Mouse (Mus musculus): ENCODE measurements at regions not wholly inside any gene's neighbourhood (a gene's known extent, or its start where the extent isn't known, plus 50 kb on each side); places are given as distances from the start of the nearest gene placed in this dataset.
A peak's percentile ranks its signal among the peaks of the same experiment; 100 is the strongest.

GRCm38 (mm10) chr16:62652769-62653465 is 133.7 kb downstream of the Nsun3 start:
- no peak overlapping the region for H3K4me3 ChIP-seq (ENCODE audit: insufficient read depth in 1 of 2, low read depth in 1 of 2, low read length in 2 of 2, poor library complexity in 1 of 2, severe bottlenecking in 1 of 2)
- no peak for DNase-seq (ENCODE audit: low read depth, low spot score)
- no peaks in the 10 kb centered on the region for H3K9me3 ChIP-seq (ENCODE audit: control insufficient read depth, insufficient read depth, low read depth, low read length)
- TF ChIP-seq ZC3H11A (IDR thresholded peaks at IDR 0.05; ENCODE audit: borderline replicate concordance, low read depth, low read length) (no peak), HCFC1 (IDR thresholded peaks at IDR 0.05; ENCODE audit: borderline replicate concordance, insufficient read depth, low read length) (no peak), MAFK (IDR thresholded peaks at IDR 0.05; ENCODE audit: insufficient read depth, low read depth, low read length) (no peak), CHD2 (IDR thresholded peaks at IDR 0.05; ENCODE audit: low read depth, low read length) (no peak), ZNF384 (IDR thresholded peaks at IDR 0.05; ENCODE audit: low read depth, low read length) (no peak)
- in situ Hi-C loops (cut with MboI; ENCODE audit: low sequenced_read_pairs in 2 of 2, unreplicated experiment in 2 of 2) = no loop called here
- no peak overlapping the region for H3K27ac ChIP-seq (ENCODE audit: insufficient read depth, low read depth, low read length, poor library complexity, severe bottlenecking)
- no peak overlapping the region for H3K9ac ChIP-seq (ENCODE audit: insufficient read depth, low read depth, low read length, poor library complexity, severe bottlenecking)
- no peaks in the 10 kb centered on the region for H3K36me3 ChIP-seq (ENCODE audit: control insufficient read depth, insufficient read depth, low read length, poor library complexity, severe bottlenecking)
- no peaks in the 10 kb centered on the region for H3K4me1 ChIP-seq (ENCODE audit: control insufficient read depth in 2 of 2, insufficient read depth in 2 of 2, low read length in 2 of 2, poor library complexity in 1 of 2)

- TF ChIP-seq ZNF384 (IDR thresholded peaks at IDR 0.05; ENCODE audit: low read depth, low read length) (no peak), HCFC1 (IDR thresholded peaks at IDR 0.05; ENCODE audit: borderline replicate concordance, insufficient read depth, low read length) (no peak), CHD2 (IDR thresholded peaks at IDR 0.05; ENCODE audit: low read depth, low read length) (no peak)
- DNase-seq (ENCODE audit: low read depth, low spot score) = no peak
- H3K4me3 ChIP-seq (ENCODE audit: insufficient read depth in 1 of 2, low read depth in 1 of 2, low read length in 2 of 2, poor library complexity in 1 of 2, severe bottlenecking in 1 of 2) = no peak overlapping the region
- H3K36me3 ChIP-seq (ENCODE audit: control insufficient read depth, insufficient read depth, low read length, poor library complexity, severe bottlenecking) = no peaks in the 10 kb centered on the region
- no peaks in the 10 kb centered on the region for H3K9me3 ChIP-seq (ENCODE audit: control insufficient read depth, insufficient read depth, low read depth, low read length)
- no peak overlapping the region for H3K9ac ChIP-seq (ENCODE audit: insufficient read depth, low read depth, low read length, poor library complexity, severe bottlenecking)
- no peak overlapping the region for H3K27ac ChIP-seq (ENCODE audit: insufficient read depth, low read depth, low read length, poor library complexity, severe bottlenecking)
- in situ Hi-C loops (cut with MboI; ENCODE audit: low sequenced_read_pairs in 2 of 2, unreplicated experiment in 2 of 2) = no loop called here
- no peaks in the 10 kb centered on the region for H3K4me1 ChIP-seq (ENCODE audit: control insufficient read depth in 2 of 2, insufficient read depth in 2 of 2, low read length in 2 of 2, poor library complexity in 1 of 2)
Measured at GRCm38 (mm10) chr16:62650856-62651255, 135.8 kb downstream of the Nsun3 start.

- no peaks in the 10 kb centered on the region for H3K9me3 ChIP-seq (ENCODE audit: control insufficient read depth, insufficient read depth, low read depth, low read length)
- no peak overlapping the region for H3K27ac ChIP-seq (ENCODE audit: insufficient read depth, low read depth, low read length, poor library complexity, severe bottlenecking)
- no peaks in the 10 kb centered on the region for H3K4me1 ChIP-seq (ENCODE audit: control insufficient read depth in 2 of 2, insufficient read depth in 2 of 2, low read length in 2 of 2, poor library complexity in 1 of 2)
- DNase-seq (ENCODE audit: low read depth, low spot score) = no peak
- TF ChIP-seq ZNF384 (IDR thresholded peaks at IDR 0.05; ENCODE audit: low read depth, low read length) (no peak), HCFC1 (IDR thresholded peaks at IDR 0.05; ENCODE audit: borderline replicate concordance, insufficient read depth, low read length) (no peak), CHD2 (IDR thresholded peaks at IDR 0.05; ENCODE audit: low read depth, low read length) (no peak), MAFK (IDR thresholded peaks at IDR 0.05; ENCODE audit: insufficient read depth, low read depth, low read length) (no peak), ZC3H11A (IDR thresholded peaks at IDR 0.05; ENCODE audit: borderline replicate concordance, low read depth, low read length) (no peak)
- in situ Hi-C loops (cut with MboI; ENCODE audit: low sequenced_read_pairs in 2 of 2, unreplicated experiment in 2 of 2) = no loop called here
- H3K36me3 ChIP-seq (ENCODE audit: control insufficient read depth, insufficient read depth, low read length, poor library complexity, severe bottlenecking) = no peaks in the 10 kb centered on the region
- H3K4me3 ChIP-seq (ENCODE audit: insufficient read depth in 1 of 2, low read depth in 1 of 2, low read length in 2 of 2, poor library complexity in 1 of 2, severe bottlenecking in 1 of 2) = no peak overlapping the region
- no peak overlapping the region for H3K9ac ChIP-seq (ENCODE audit: insufficient read depth, low read depth, low read length, poor library complexity, severe bottlenecking)
Measured at GRCm38 (mm10) chr16:62648326-62648725, 138.3 kb downstream of the Nsun3 start.

- peak; percentile 35 for DNase-seq (ENCODE audit: low read depth, low spot score)
- TF ChIP-seq CHD2 (IDR thresholded peaks at IDR 0.05; ENCODE audit: low read depth, low read length) = no peak
- TF ChIP-seq HCFC1 (IDR thresholded peaks at IDR 0.05; ENCODE audit: borderline replicate concordance, insufficient read depth, low read length) = no peak
- no peak for TF ChIP-seq MAFK (IDR thresholded peaks at IDR 0.05; ENCODE audit: insufficient read depth, low read depth, low read length)
- TF ChIP-seq ZNF384 (IDR thresholded peaks at IDR 0.05; ENCODE audit: low read depth, low read length) = no peak
- TF ChIP-seq ZC3H11A (IDR thresholded peaks at IDR 0.05; ENCODE audit: borderline replicate concordance, low read depth, low read length) = no peak
Measured at GRCm38 (mm10) chr16:62646113-62646512, 140.5 kb downstream of the Nsun3 start.

More at GRCm38 (mm10) chr16:62646113-62646512, 140.5 kb downstream of the Nsun3 start:
- Histone ChIP-seq H3K9me3 (ENCODE audit: control insufficient read depth, insufficient read depth, low read depth, low read length) (no peaks in the 10 kb centered on the region), H3K36me3 (ENCODE audit: control insufficient read depth, insufficient read depth, low read length, poor library complexity, severe bottlenecking) (no peaks in the 10 kb centered on the region), H3K9ac (ENCODE audit: insufficient read depth, low read depth, low read length, poor library complexity, severe bottlenecking) (no peak overlapping the region), H3K4me3 (ENCODE audit: insufficient read depth in 1 of 2, low read depth in 1 of 2, low read length in 2 of 2, poor library complexity in 1 of 2, severe bottlenecking in 1 of 2) (no peak overlapping the region), H3K27ac (ENCODE audit: insufficient read depth, low read depth, low read length, poor library complexity, severe bottlenecking) (no peak overlapping the region), H3K4me1 (ENCODE audit: control insufficient read depth in 2 of 2, insufficient read depth in 2 of 2, low read length in 2 of 2, poor library complexity in 1 of 2) (no peaks in the 10 kb centered on the region)
- in situ Hi-C loops (cut with MboI; ENCODE audit: low sequenced_read_pairs in 2 of 2, unreplicated experiment in 2 of 2) = no loop called here

All from ES-E14 (cell line).